Mouse (Mus musculus) midbrain, embryonic 13.5 days (tissue): ENCODE measurements around the gene Kctd5. TPM values are rescaled to one million over a fixed set of nuclear protein-coding genes. Genes with fewer than 3 reads are reported as not detected.

Source experiments
- ATAC-seq: fragments of 200-750 bp; cut with Nextera tagmentation; 2 replicates; pipeline ENCODE4 v1.8.0; 2017; ENCODE audit warnings: mild to moderate bottlenecking, moderate TSS enrichment, moderate library complexity
- H3K27ac ChIP-seq: fragments of 300-500 bp; sonication (generic); 2 replicates; pipeline ENCODE4 v1.5.1; 2015; ENCODE audit warnings: inconsistent platforms, mild to moderate bottlenecking, moderate library complexity
- H3K27me3 ChIP-seq: fragments of 300-500 bp; sonication (generic); 2 replicates; pipeline ENCODE4 v1.6.1; 2015; ENCODE audit warnings: mild to moderate bottlenecking, inconsistent platforms
- H3K36me3 ChIP-seq: fragments of 300-500 bp; sonication (generic); 2 replicates; pipeline ENCODE4 v1.6.1; 2015; ENCODE audit warnings: mild to moderate bottlenecking, inconsistent platforms
- H3K4me1 ChIP-seq: fragments of 300-500 bp; sonication (generic); replicated peaks from 2 replicates; pipeline ENCODE4 v1.6.1; 2015; ENCODE audit warnings: inconsistent platforms
- H3K4me2 ChIP-seq: fragments of 300-500 bp; sonication (generic); replicated peaks from 2 replicates; pipeline ENCODE4 v1.6.1; 2015; ENCODE audit warnings: moderate library complexity, mild to moderate bottlenecking, inconsistent platforms
- H3K4me3 ChIP-seq: fragments of 300-500 bp; sonication (generic); replicated peaks from 2 replicates; pipeline ENCODE4 v1.5.1; 2015; ENCODE audit warnings: mild to moderate bottlenecking, inconsistent platforms
- H3K9ac ChIP-seq: fragments of 300-500 bp; sonication (generic); replicated peaks from 2 replicates; pipeline ENCODE4 v1.6.1; 2015; ENCODE audit warnings: mild to moderate bottlenecking, inconsistent platforms
- H3K9me3 ChIP-seq: fragments of 300-500 bp; sonication (generic); 2 replicates; pipeline ENCODE4 v1.6.1; 2016; ENCODE audit warnings: mild to moderate bottlenecking, inconsistent platforms
- WGBS: fragments of 180-500 bp; shearing (Covaris S2); methylation state at CpG from one replicate; pipeline ENCODE4 v1.1.7; 2015; 5-methylcytosine and 5-hydroxymethylcytosine counted together
- polyA plus RNA-seq: library from polyadenylated mRNA; unstranded; fragments of >200 nt; fragmentation: Nextera tagmentation; extraction: Ambion mirVana; gene quantifications from 2 replicates; pipeline ENCODE4 v1.2.1, GENCODE M21; 2015

The Kctd5 gene
- polyA plus RNA-seq, 1 experiment from 2014 or later = 81.5 TPM

- 75% methylated on average over 4 of the region's 4 CpGs for WGBS
- H3K27me3 ChIP-seq = no peaks in the 10 kb centered on the region
- H3K4me3 ChIP-seq = no peak overlapping the region
- no peak for ATAC-seq
- no peaks in the 10 kb centered on the region for H3K4me1 ChIP-seq
- no peak overlapping the region for H3K9ac ChIP-seq
- H3K9me3 ChIP-seq = no peaks in the 10 kb centered on the region
- no peak overlapping the region for H3K27ac ChIP-seq
- H3K36me3 ChIP-seq = peaks cover 38% of the 10 kb centered on the region
- H3K4me2 ChIP-seq = no peak overlapping the region
Observed at GRCm38 (mm10) chr17:24062459-24063155, 10.7 kb downstream of the Kctd5 start.

- Histone ChIP-seq H3K4me3 (no peak overlapping the region), H3K27ac (no peak overlapping the region), H3K9me3 (no peaks in the 10 kb centered on the region), H3K27me3 (no peaks in the 10 kb centered on the region), H3K36me3 (peaks cover 80% of the 10 kb centered on the region), H3K4me2 (no peak overlapping the region), H3K9ac (no peak overlapping the region), H3K4me1 (no peaks in the 10 kb centered on the region)
- WGBS = 94% methylated on average over 5 of the region's 5 CpGs
- no peak for ATAC-seq
Observed at GRCm38 (mm10) chr17:24057730-24058245, 15.5 kb downstream of the Kctd5 start.

GRCm38 (mm10) chr17:24056636-24057625 is 16.4 kb downstream of the Kctd5 start:
- 96% methylated on average over 14 of the region's 14 CpGs for WGBS
- Histone ChIP-seq H3K9me3 (no peaks in the 10 kb centered on the region), H3K9ac (no peak overlapping the region), H3K36me3 (peaks cover 85% of the 10 kb centered on the region), H3K27ac (no peak overlapping the region), H3K4me1 (no peaks in the 10 kb centered on the region), H3K4me2 (no peak overlapping the region), H3K4me3 (no peak overlapping the region), H3K27me3 (no peaks in the 10 kb centered on the region)
- no peak for ATAC-seq

GRCm38 (mm10) chr17:24049008-24049407 is 24.3 kb downstream of the Kctd5 start:
- H3K4me3 ChIP-seq = no peak overlapping the region
- no peak overlapping the region for H3K9ac ChIP-seq
- no peaks in the 10 kb centered on the region for H3K27me3 ChIP-seq
- H3K4me2 ChIP-seq = no peak overlapping the region
- H3K36me3 ChIP-seq = peaks cover 73% of the 10 kb centered on the region
- H3K9me3 ChIP-seq = no peaks in the 10 kb centered on the region
- 92% methylated on average over 8 of the region's 8 CpGs for WGBS
- ATAC-seq = no peak
- no peak overlapping the region for H3K27ac ChIP-seq
- H3K4me1 ChIP-seq = no peaks in the 10 kb centered on the region

- Histone ChIP-seq H3K9me3 (no peaks in the 10 kb centered on the region), H3K4me3 (no peak overlapping the region), H3K9ac (no peak overlapping the region), H3K36me3 (peaks cover 64% of the 10 kb centered on the region), H3K4me2 (no peak overlapping the region), H3K4me1 (no peaks in the 10 kb centered on the region), H3K27ac (no peak overlapping the region), H3K27me3 (no peaks in the 10 kb centered on the region)
- ATAC-seq = no peak
- 92% methylated on average over 5 of the region's 5 CpGs for WGBS
Observed at GRCm38 (mm10) chr17:24048053-24048452, 25.2 kb downstream of the Kctd5 start.

- no peaks in the 10 kb centered on the region for H3K9me3 ChIP-seq
- no peak overlapping the region for H3K9ac ChIP-seq
- no peak overlapping the region for H3K4me3 ChIP-seq
- no peak for ATAC-seq
- H3K36me3 ChIP-seq = peaks cover 44% of the 10 kb centered on the region
- no peak overlapping the region for H3K27ac ChIP-seq
- H3K4me2 ChIP-seq = no peak overlapping the region
- H3K4me1 ChIP-seq = no peaks in the 10 kb centered on the region
- no peaks in the 10 kb centered on the region for H3K27me3 ChIP-seq
- 49% methylated on average over 5 of the region's 5 CpGs for WGBS
Observed at GRCm38 (mm10) chr17:24046026-24046425, 27.3 kb downstream of the Kctd5 start.

- Histone ChIP-seq H3K4me3 (no peak overlapping the region), H3K36me3 (peaks cover 39% of the 10 kb centered on the region), H3K27me3 (no peaks in the 10 kb centered on the region), H3K4me1 (no peaks in the 10 kb centered on the region), H3K27ac (no peak overlapping the region), H3K4me2 (no peak overlapping the region), H3K9ac (no peak overlapping the region), H3K9me3 (no peaks in the 10 kb centered on the region)
- ATAC-seq = no peak
- 83% methylated on average over 10 of the region's 10 CpGs for WGBS
Observed at GRCm38 (mm10) chr17:24045608-24046007, 27.7 kb downstream of the Kctd5 start.

GRCm38 (mm10) chr17:24044482-24044881 is 28.8 kb downstream of the Kctd5 start:
- H3K4me2 ChIP-seq = no peak overlapping the region
- H3K9ac ChIP-seq = no peak overlapping the region
- H3K4me3 ChIP-seq = no peak overlapping the region
- no peaks in the 10 kb centered on the region for H3K9me3 ChIP-seq
- peaks cover 32% of the 10 kb centered on the region for H3K36me3 ChIP-seq
- WGBS = 67% methylated on average over 5 of the region's 5 CpGs
- ATAC-seq = no peak
- H3K4me1 ChIP-seq = no peaks in the 10 kb centered on the region
- H3K27me3 ChIP-seq = no peaks in the 10 kb centered on the region
- no peak overlapping the region for H3K27ac ChIP-seq

- no peak within 1 kb of the TSS for H3K4me3 ChIP-seq
- H3K4me1 ChIP-seq = no peaks in the 10 kb centered on the region
- no peaks in the 10 kb centered on the region for H3K27me3 ChIP-seq
- H3K9me3 ChIP-seq = no peaks in the 10 kb centered on the region
- no peak for ATAC-seq
- WGBS = 78% methylated on average over 4 of the region's 4 CpGs
- H3K36me3 ChIP-seq = no peaks in the 10 kb centered on the region
- no peak within 1 kb of the TSS for H3K9ac ChIP-seq
- H3K4me2 ChIP-seq = no peak within 1 kb of the TSS
- H3K27ac ChIP-seq = no peak within 1 kb of the TSS
Observed at GRCm38 (mm10) chr17:24037844-24038243, 35.4 kb downstream of the Kctd5 start, which contains the start of gene Prss27. Gene Prss27, plus strand, starts transcription at chr17:24038144.

- 86% methylated on average over 13 of the region's 13 CpGs for WGBS
- ATAC-seq = no peak
- Histone ChIP-seq H3K4me1 (no peaks in the 10 kb centered on the region), H3K9ac (no peak overlapping the region), H3K27ac (no peak overlapping the region), H3K36me3 (no peaks in the 10 kb centered on the region), H3K27me3 (no peaks in the 10 kb centered on the region), H3K9me3 (no peaks in the 10 kb centered on the region), H3K4me2 (no peak overlapping the region), H3K4me3 (no peak overlapping the region)
Observed at GRCm38 (mm10) chr17:24037360-24037759, 35.9 kb downstream of the Kctd5 start.

- Histone ChIP-seq H3K36me3 (no peaks in the 10 kb centered on the region), H3K9ac (no peak overlapping the region), H3K27me3 (no peaks in the 10 kb centered on the region), H3K9me3 (no peaks in the 10 kb centered on the region), H3K27ac (no peak overlapping the region), H3K4me3 (no peak overlapping the region), H3K4me2 (no peak overlapping the region), H3K4me1 (no peaks in the 10 kb centered on the region)
- ATAC-seq = no peak
- WGBS = 72% methylated on average over 6 of the region's 6 CpGs
Observed at GRCm38 (mm10) chr17:24036954-24037353, 36.3 kb downstream of the Kctd5 start.

- H3K4me1 ChIP-seq = no peaks in the 10 kb centered on the region
- H3K27me3 ChIP-seq = no peaks in the 10 kb centered on the region
- no peak overlapping the region for H3K27ac ChIP-seq
- no peaks in the 10 kb centered on the region for H3K9me3 ChIP-seq
- no peaks in the 10 kb centered on the region for H3K36me3 ChIP-seq
- no peak overlapping the region for H3K9ac ChIP-seq
- no peak overlapping the region for H3K4me2 ChIP-seq
- H3K4me3 ChIP-seq = no peak overlapping the region
- ATAC-seq = no peak
- 89% methylated on average over 7 of the region's 7 CpGs for WGBS
Observed at GRCm38 (mm10) chr17:24035087-24035486, 38.2 kb downstream of the Kctd5 start.
